Mouse (Mus musculus) ES-Bruce4 (cell line): ENCODE results near the gene Sbk3. TPM values are rescaled to one million over a fixed set of nuclear protein-coding genes. Genes with fewer than 3 reads are reported as not detected.

ENCODE experiments used
- H3K27ac ChIP-seq: 2 replicates; pipeline ENCODE4 v1.5.1; 2012; ENCODE audit warnings: low read length, inconsistent platforms; ENCODE audit not compliant: insufficient read depth
- H3K27me3 ChIP-seq: 2 replicates; pipeline ENCODE4 v1.6.1; 2012; ENCODE audit warnings: mild to moderate bottlenecking, low read length, inconsistent platforms; ENCODE audit not compliant: control insufficient read depth, poor library complexity, insufficient read depth, severe bottlenecking
- H3K36me3 ChIP-seq: 2 replicates; pipeline ENCODE4 v1.6.1; 2012; ENCODE audit warnings: inconsistent platforms, mild to moderate bottlenecking, low read length, moderate library complexity; ENCODE audit not compliant: control insufficient read depth, poor library complexity, insufficient read depth, severe bottlenecking
- H3K4me1 ChIP-seq: one replicate; pipeline ENCODE4 v1.8.1; 2011; ENCODE audit warnings: low read length; ENCODE audit not compliant: control insufficient read depth, insufficient read depth
- H3K4me3 ChIP-seq: 2 replicates; pipeline ENCODE4 v1.5.1; 2011; ENCODE audit warnings: low read depth, mild to moderate bottlenecking, low read length
- H3K9ac ChIP-seq: 2 replicates; pipeline ENCODE4 v1.6.1; 2012; ENCODE audit warnings: low read depth, mild to moderate bottlenecking, inconsistent platforms; ENCODE audit not compliant: poor library complexity, severe bottlenecking
- H3K9me3 ChIP-seq: replicated peaks from 2 replicates; pipeline ENCODE4 v1.6.1; 2012; ENCODE audit warnings: mild to moderate bottlenecking, low read length, inconsistent platforms; ENCODE audit not compliant: control insufficient read depth, poor library complexity, insufficient read depth, severe bottlenecking
- CTCF ChIP-seq: IDR thresholded peaks from one replicate; pipeline ENCODE4 v1.8.1; 2011; ENCODE audit warnings: low read depth, low read length
- EP300 ChIP-seq: IDR thresholded peaks from 2 replicates; pipeline ENCODE4 v1.6.1; 2011; ENCODE audit warnings: low read depth, low read length; ENCODE audit not compliant: insufficient read depth
- POLR2A ChIP-seq: IDR thresholded peaks from one replicate; pipeline ENCODE4 v1.8.1; 2011; ENCODE audit warnings: low read length; ENCODE audit not compliant: insufficient read depth
- polyA plus RNA-seq: library from polyadenylated mRNA; stranded (reverse); fragments of >200 nt; gene quantifications from 2 replicates; pipeline ENCODE4 v1.2.4, GENCODE M21; 2011; ENCODE audit warnings: low read depth; ENCODE audit not compliant: missing spikeins, insufficient read depth, insufficient read length

Gene Sbk3
- polyA plus RNA-seq, 1 experiment, result 0.25 TPM

DNA sequence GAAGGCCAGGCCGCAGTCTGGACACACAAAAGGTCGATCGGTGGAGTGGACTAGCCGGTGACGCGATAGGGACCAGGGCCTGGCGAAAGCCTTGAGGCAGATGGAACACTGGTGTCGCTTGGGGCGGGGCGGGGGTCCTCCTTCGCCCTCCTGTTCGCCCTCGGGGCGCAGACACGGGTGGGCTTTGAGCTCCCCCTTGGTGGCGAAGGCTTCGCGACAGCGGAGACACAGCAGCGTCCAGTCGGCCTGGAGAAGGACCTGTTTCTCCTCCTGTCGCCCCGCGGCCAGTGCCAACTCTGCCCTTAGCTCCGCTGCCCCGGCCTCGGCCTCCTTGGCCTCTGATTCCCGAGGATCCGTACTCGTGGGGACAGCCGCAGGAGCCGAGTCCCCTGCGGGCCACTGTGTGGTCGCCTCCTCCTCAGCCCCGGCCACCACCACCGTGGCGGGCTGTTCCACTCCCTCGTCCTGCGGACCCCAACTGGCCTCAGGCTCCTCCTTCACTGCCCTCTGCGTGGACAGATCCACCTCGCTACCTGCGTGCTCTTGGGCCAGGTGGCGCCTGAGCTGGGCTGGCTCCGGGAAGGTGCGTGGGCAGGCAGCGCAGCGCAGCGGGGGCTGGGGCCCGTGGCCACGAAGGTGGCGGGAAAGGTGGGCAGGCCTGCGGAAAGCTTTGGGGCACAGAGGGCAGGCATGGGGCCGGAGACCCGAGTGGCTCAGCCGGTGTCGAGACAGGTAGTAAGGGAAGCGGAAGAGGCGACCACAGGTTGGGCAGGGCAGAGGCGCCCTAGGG is 23.2 kb upstream of the Sbk3 start:
- Histone ChIP-seq H3K4me3 (peak overlapping the region; percentile 54), H3K9me3 (no peaks in the 10 kb centered on the region), H3K36me3 (no peaks in the 10 kb centered on the region), H3K27ac (no peak overlapping the region), H3K4me1 (no peaks in the 10 kb centered on the region), H3K9ac (peak overlapping the region; percentile 15; the same call in 1 of the 2 replicates), H3K27me3 (no peaks in the 10 kb centered on the region; the same call in 1 of the 2 replicates)
- TF ChIP-seq EP300 (no peak), POLR2A (no peak), CTCF (no peak)

DNA sequence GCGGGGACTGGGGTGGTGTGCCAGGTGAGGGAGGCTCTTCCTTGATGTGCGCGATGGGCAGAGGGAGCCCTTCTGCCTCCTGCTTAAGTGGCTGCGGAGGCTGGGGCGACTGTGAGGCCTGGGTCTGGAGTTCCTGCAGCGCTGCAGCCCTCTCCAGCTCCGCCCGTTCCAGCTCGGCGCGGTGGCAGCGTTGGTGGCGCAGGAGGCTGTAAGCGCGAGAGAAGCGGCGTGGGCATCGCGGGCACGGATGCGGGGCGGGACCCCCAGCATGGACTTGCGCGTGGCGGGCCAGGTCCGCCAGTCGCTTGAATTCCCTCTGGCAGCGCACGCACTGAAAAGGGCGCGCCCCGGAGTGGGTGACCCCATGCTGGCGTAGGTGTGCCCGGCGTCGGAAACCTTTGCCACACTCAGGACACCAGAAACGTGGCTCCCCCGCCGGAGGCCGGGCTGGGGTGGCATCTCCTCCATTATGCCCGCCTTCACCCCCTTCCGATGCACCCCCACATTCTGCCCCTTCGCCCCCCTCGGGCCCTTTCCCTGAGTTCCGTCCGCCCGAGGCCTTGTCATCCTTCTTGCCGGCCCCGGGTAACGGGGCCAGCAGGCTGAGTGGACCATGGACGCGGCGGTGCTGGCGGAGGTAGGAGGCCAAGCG is 22.5 kb upstream of the Sbk3 start:
- Histone ChIP-seq H3K4me1 (no peaks in the 10 kb centered on the region), H3K4me3 (peak overlapping the region; percentile 54), H3K9ac (peak overlapping the region; percentile 15; the same call in 1 of the 2 replicates), H3K27me3 (no peaks in the 10 kb centered on the region; the same call in 1 of the 2 replicates), H3K27ac (no peak overlapping the region), H3K36me3 (no peaks in the 10 kb centered on the region), H3K9me3 (no peaks in the 10 kb centered on the region)
- no peak for TF ChIP-seq POLR2A
- no peak for TF ChIP-seq CTCF
- no peak for TF ChIP-seq EP300

DNA sequence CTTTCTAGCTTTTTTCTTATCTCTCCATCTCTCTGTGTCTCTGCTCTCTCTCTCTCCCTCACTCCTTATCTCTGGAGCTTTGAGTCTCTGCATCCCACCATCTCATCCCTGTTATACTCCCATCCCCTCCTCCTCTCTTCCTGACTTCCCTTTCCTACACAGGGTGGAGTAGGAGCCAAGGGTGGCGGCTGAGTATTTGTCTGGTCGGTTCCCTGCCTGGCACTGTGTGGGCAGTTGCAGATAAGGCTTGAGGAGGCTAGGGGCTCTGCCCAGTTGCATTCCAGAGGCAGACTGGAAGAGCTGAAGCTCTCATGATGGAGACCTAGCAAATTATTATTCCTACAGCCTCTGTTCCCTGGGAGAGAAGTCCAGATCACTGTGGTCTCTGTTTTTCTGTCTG is 17.3 kb upstream of the Sbk3 start:
- Histone ChIP-seq H3K27ac (no peak overlapping the region), H3K4me1 (no peaks in the 10 kb centered on the region), H3K36me3 (no peaks in the 10 kb centered on the region), H3K27me3 (no peaks in the 10 kb centered on the region), H3K9me3 (no peaks in the 10 kb centered on the region), H3K4me3 (no peak overlapping the region), H3K9ac (no peak overlapping the region)
- TF ChIP-seq POLR2A (no peak), CTCF (no peak), EP300 (no peak)

DNA sequence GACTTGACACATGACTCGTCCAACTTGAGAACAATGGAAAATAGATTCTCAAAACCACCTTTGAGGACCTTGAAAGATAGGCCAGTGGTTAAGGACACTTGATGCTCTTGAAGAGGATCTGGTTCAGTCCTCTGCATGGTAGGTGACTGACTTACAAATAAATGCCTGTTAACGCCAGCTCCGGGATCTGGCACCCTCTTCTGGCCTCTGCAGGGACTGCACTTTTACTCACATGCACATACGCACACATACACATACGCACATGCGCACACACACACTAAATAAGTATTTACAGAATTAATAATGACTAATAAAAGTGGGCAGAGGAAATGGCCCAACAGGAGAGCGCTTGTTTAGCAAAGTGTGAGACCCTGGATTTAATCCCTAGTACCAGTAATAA is 5.9 kb upstream of the Sbk3 start:
- H3K36me3 ChIP-seq, result no peaks in the 10 kb centered on the region
- H3K4me1 ChIP-seq, result no peaks in the 10 kb centered on the region
- TF ChIP-seq CTCF, result peak; percentile 50
- TF ChIP-seq EP300, result no peak
- TF ChIP-seq POLR2A, result no peak
- H3K9ac ChIP-seq, result no peak overlapping the region
- H3K4me3 ChIP-seq, result no peak overlapping the region
- no peak overlapping the region for H3K27ac ChIP-seq
- H3K9me3 ChIP-seq, result no peaks in the 10 kb centered on the region
- H3K27me3 ChIP-seq, result no peaks in the 10 kb centered on the region

DNA sequence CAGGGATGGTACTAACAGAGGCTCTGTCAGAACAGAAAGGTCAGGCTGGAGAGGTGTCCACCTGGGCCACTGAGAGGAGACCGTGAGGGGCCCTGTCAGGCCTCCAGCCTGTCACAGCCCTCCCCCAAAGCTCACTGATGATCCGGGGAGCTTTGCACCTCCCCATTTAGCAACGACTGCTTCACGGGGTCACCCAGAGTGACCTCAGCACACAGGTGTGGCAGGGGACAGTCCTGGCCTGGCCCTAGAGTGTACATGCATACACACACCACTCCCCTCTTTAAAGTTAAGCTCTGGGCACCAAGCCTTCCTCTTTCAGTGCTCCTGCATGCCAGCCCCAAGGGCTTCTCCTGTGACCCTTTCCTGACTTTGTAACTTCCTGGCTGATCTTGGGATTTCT is 4.5 kb upstream of the Sbk3 start:
- TF ChIP-seq POLR2A, result no peak
- TF ChIP-seq EP300, result no peak
- TF ChIP-seq CTCF, result no peak
- H3K9me3 ChIP-seq, result no peaks in the 10 kb centered on the region
- no peak overlapping the region for H3K9ac ChIP-seq
- no peaks in the 10 kb centered on the region for H3K4me1 ChIP-seq
- no peak overlapping the region for H3K27ac ChIP-seq
- no peak overlapping the region for H3K4me3 ChIP-seq
- no peaks in the 10 kb centered on the region for H3K36me3 ChIP-seq
- no peaks in the 10 kb centered on the region for H3K27me3 ChIP-seq

DNA sequence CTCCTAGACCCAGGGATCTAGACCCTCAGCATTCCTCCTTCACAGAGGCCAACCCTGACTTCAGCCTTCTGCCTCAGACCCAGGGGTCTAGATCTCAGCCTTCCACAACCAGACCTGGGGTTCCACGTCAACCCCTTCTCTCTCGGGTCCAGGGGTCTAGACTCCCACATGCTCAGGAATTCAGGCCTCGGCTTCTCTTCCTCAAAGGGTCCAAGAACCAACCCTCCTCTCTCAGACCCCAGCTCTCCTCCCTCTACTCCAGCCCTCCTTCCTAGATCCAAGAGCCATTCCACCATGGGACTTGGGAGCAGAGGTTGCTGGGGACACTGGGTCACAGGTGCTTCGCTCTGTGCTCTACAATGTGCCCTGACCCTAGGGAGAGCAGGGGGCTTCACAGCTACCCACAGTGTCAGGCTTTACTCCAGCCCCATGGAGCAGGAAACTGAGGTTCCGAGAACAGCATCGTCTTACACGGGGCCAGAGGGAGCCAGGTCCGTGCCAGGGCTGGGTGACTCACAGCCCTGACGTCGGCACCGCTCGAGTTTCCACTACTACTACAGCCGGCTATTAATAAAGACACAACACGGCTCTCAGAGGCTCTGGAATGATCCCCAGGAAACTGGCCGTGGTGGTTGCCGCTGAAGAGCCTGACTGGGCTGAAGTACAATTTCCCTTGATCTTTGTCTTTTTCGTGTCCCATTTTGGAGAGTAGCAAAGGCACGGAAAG is 1.5 kb upstream of the Sbk3 start:
- no peaks in the 10 kb centered on the region for H3K4me1 ChIP-seq
- no peak overlapping the region for H3K27ac ChIP-seq
- H3K27me3 ChIP-seq, result no peaks in the 10 kb centered on the region
- TF ChIP-seq POLR2A (no peak), CTCF (no peak), EP300 (no peak)
- H3K9me3 ChIP-seq, result no peaks in the 10 kb centered on the region
- H3K36me3 ChIP-seq, result no peaks in the 10 kb centered on the region
- H3K9ac ChIP-seq, result no peak overlapping the region
- H3K4me3 ChIP-seq, result no peak overlapping the region
